Mouse (Mus musculus) cerebellum, adult (tissue): ENCODE measurements around the gene Cd59b.
A peak's percentile ranks its signal among the peaks of the same experiment; 100 is the strongest.
"Not testable (repeated sequence)": the region's sequence is repeated elsewhere in the genome, so short reads cannot be mapped to it uniquely, and the experiment has no call there.

Experiments used
- ATAC-seq: cut with Nextera tagmentation; 2 replicates; pipeline ENCODE4 v1.9.2; 2017; ENCODE audit warnings: mild to moderate bottlenecking, moderate library complexity, mixed read lengths; ENCODE audit not compliant: insufficient number of reproducible peaks, low FRiP score, low TSS enrichment

Gene Cd59b

DNA sequence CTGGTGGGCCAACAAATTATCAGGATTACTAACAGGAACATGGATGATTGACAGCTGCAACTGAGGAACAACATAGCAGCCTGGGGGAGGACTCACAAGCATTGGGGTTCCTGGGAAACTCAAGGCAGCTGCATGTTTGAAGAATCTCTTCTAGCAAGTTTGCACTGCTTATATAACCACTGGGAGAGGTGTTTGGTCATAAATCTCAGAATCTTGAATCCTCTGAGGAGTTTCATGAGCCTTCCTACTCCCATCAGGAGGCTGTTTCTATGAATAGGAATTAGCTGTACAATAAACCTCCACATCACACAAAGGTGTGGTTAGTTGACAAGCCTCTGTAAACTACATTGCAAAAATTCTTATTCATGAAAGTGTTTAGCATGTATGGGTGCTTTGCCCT, 7.0 kb upstream of the Cd59b start:
- no peak for ATAC-seq

- no peak for ATAC-seq
Measured at GRCm38 (mm10) chr2:104064152-104064551, 5.5 kb upstream of the Cd59b start.

DNA sequence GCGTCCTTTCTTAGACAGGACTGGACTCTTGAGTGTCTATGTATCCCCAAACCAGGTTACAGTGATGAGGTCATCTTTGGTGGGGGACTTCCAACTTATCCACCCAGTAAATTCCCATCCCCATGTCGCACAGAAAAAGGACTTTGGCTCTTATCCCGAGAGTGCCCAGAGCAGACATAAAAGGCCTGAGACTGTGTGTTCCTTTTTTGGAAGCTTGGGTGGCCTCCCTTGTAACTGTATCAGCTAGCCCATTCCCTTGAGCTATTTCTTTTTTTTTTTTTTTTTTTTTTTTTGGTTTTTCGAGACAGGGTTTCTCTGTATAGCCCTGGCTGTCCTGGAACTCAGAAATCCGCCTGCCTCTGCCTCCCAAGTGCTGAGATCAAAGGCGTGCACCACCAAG, 4.1 kb upstream of the Cd59b start, which contains the start of gene Gm10912:
Gene Gm10912, plus strand, starts transcription at position 301 of the 400 bp plus-strand sequence.
- not testable (repeated sequence) for ATAC-seq

DNA sequence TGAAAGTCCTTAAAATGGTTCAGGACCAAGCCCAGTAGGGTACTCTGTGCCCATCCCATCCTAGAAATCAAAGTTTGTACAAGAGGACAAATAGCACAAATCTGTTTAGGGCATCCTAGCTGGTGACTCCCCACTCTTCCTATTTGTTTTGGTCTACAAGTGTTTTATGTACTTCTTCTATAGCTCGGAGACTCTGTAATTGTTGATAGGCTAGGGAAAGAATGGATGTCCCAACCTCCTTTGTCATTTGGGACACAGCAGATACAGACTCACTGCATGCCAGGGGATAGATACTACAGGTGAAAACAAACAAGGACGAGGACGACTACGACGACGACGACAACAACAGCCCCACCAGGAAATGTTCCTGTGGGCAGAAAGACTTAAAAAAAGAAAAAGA, 1.2 kb upstream of the Cd59b start, which contains the start of gene Gm10799:
Gene Gm10799, minus strand, starts transcription at position 101 of the 400 bp plus-strand sequence.
- not testable (repeated sequence) for ATAC-seq

DNA sequence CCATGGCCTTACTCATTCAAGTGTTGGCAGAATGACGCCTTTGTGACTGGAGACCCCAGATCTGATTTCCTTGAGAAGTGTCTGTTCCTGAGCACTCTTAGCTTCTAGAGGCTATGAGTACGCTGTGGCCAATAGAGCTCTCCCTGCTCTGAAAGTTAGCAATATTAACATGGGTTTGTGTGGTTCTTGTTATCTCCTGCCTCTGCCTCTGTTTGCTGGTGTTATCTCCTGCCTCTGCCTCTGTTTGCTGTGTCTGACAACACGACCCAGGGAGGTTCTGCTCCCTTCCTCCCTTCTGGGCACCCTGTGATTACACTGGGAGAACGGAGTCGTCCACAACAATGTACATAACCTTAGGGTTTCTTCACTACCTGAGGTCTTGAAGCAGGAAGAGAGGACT, 8.6 kb downstream of the Cd59b start:
- ATAC-seq: not testable (repeated sequence)

DNA sequence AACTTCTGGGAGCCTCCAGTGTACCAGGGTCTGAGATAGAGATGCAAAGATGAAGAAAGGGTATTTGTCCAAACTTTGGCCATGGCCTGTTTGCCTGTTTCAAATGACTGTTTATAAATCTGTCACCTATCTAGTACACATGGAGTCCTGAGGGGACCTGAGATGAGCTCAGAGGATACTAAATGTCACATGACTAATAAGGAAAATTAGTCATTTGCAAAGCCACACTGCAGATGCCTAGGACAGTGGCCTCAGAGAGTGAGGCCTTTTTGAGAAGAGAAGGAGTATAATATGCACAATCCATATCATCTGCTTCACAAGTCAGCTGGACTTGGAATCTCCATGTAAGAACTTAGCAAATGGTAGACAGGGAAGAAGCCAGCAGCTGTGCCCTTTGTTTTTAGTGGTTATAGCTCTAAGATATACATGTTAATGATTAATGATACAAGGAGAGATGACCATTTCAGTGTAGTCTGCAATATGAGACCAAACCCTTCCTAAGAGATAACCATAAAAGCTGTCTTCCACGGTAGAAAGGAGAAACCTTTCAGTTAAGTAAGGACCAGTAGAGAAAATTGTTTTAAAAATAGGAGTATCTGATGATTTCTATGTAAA, 11.9 kb downstream of the Cd59b start:
- not testable (repeated sequence) for ATAC-seq

- no peak for ATAC-seq
Measured at GRCm38 (mm10) chr2:104082474-104082873, 12.8 kb downstream of the Cd59b start.

DNA sequence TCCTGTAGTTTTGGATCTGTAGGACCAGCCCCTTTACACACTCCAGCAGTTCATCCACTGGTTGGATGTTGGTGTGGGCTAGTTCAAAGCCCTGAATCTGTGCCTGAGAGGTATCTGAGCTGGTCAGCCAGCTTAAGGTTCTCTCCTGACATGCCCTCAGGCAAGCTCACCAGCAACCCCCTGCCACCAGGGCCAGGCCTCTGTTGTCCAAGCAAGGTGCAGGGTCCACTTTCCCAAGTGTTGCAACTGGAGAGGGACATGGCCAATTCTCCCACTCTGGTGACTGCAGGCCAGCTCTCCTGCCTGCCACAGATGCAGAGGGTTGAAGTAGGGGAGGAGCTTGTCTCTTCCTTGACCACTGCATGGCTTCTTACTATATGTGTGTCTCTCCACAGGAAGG, 14.4 kb downstream of the Cd59b start:
- not testable (repeated sequence) for ATAC-seq

DNA sequence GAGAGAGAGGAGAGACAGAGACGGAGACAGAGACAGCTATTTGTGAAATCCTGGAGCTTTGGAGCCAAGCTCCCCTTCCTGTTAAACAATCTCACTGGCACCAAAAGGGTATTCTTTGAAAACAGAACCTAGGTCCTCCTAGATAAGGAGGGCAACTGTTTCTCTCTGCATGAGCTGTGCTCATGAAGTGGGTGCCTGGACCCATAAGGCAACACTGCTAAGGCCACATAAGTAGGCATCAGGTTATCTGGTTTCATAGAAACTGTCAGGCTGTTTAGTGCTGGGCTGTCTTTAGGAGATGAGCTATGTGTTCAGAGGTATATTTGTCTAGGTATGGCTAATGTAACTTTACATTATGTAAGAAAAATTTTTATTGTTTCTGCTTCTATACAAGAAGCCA, 17.9 kb downstream of the Cd59b start:
- not testable (repeated sequence) for ATAC-seq

- no peak for ATAC-seq
Measured at GRCm38 (mm10) chr2:104093305-104093704, 23.7 kb downstream of the Cd59b start.

DNA sequence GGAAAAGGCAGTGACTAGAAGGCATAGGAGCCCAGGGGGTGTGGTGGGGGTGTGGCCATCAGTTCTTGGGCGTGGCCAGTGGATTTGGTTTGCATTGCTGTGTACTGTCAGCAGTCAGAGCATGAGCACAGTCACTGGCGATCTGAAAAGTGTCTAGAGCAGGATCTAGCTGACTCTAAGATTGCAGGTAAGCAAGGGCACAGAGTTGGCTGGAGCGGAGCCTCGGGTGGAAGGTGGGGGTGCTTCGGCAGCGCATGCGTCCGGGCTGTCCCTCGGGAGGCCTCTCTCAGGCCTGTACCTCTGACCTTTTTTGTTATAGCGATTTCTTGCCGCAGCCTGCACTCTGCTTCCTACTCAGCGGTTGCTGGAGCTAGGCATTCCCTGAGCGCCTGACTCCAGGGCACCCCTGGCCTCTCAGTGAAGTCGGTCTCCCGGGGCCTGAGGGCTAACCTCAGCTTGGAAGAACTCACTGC, 26.1 kb downstream of the Cd59b start, which contains the start of gene Cd59a:
Gene Cd59a, plus strand, starts transcription at position 61 of the 473 bp plus-strand sequence.
- ATAC-seq: peak; percentile 87

DNA sequence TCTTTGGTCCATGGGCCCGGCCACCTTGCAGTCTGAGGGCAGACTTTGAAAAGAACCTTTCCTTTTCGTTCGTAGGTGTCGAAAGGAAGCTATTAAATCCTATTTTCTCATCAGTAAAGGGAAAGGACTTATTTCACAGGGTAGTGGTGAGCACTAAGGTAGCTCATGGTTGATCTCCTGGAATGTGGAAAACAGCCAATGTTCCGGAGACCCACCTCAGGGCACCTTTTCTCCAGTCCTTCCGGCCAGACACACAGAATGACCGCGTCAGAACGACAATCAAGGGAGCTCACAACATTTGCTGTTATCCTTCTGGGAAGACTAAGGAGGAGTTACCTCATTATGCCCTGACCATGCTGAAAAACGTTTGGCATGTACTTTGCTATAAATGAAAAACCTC, 26.6 kb downstream of the Cd59b start:
- no peak for ATAC-seq

GRCm38 (mm10) chr2:104096796-104097195, 27.1 kb downstream of the Cd59b start:
- ATAC-seq: not testable (repeated sequence)

DNA sequence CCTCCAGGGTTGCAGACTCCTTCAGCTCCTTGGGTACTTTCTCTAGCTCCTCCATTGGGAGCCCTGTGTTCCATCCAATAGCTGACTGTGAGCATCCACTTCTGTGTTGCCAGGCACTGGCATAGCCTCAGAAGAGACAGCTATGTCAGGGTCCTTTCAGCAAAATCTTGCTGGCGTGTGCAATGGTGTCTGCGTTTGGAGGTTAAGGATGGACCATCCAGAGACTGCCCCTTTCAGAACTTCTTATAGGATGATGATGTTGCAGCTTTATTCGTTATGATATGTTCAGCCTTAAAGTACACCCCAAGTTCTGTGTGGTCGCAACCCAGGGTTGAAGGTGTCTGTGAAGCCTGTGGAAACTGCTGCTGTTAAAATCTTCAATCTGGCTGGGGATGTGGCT, 27.7 kb downstream of the Cd59b start:
- ATAC-seq: not testable (repeated sequence)

GRCm38 (mm10) chr2:104098529-104099230, 29.0 kb downstream of the Cd59b start:
- no peak for ATAC-seq

DNA sequence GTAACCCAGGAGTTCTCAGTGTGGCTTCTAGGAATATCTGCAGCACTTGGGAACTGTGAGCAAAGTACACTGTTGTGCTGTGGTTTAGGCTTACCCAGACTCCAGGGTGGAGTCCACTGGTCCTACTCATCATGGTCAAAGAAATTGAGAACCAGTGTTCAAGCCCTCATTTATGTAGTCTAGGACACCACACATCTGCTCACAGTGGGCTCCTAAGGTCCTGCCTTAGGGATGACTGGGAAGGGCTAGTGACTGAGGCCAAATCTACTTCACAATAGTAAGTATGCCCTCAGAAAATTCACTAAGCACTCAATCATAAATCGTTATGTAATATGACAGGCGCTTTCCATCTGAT, 29.6 kb downstream of the Cd59b start:
- no peak for ATAC-seq

- no peak for ATAC-seq
Measured at GRCm38 (mm10) chr2:104099946-104100345, 30.3 kb downstream of the Cd59b start.

DNA sequence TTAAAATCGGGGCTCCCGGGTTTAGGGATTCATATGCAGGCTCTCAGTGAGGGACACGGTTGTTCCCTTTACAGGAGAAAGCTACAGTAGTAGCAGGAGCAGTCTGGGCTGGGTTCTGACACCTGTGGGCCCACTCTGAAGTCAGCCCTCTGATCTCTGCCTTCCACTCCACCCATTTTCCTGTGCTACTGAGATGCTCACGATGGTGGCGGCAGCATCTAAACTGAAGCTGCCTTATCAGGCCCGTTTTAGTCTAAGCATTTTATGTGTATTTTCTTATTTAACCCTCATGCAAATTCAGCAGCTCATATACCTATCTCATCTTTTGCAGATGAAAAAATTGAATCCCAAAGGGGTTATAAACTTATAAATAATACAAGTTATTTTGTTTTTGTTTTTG, 35.2 kb downstream of the Cd59b start:
- no peak for ATAC-seq

DNA sequence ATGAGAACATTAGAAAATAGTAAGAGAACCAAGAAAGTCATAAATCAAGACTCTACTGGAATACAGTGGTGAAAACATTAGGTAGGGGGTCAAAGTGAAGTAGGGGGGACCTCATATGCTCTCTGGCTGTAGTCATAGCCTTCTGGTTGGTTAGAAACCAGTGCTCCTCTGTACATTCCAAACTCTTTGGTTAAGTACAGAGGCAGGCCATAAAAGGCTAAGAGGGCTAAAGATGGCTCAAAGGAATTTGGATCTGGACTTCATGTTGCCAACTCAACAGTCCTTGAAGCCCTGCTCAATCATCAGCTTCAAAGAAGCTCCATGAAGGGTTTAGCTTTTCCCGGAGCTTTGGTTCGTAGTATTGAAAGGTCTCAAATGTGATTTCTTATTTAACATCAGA, 39.4 kb downstream of the Cd59b start:
- ATAC-seq: not testable (repeated sequence)

DNA sequence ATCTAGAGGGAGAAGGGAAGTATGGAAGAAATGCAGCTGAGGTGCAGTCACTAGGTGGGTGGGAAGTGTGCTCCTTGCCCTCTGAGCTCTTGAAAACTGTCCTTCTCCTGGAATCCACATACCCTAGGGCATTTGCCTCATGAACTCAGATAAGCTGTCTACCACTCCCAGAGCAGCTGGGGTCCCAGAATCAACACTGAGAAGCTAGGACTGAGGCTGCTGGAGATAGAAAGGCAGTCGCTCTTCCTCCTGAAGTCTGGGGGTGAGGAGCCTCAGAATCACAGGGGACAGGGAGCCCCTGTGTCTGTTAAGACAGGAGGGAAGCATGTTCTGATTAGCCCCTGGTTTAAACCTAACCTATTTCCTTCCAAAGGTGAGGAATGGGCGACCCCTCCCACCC, 39.9 kb downstream of the Cd59b start:
- ATAC-seq: no peak

DNA sequence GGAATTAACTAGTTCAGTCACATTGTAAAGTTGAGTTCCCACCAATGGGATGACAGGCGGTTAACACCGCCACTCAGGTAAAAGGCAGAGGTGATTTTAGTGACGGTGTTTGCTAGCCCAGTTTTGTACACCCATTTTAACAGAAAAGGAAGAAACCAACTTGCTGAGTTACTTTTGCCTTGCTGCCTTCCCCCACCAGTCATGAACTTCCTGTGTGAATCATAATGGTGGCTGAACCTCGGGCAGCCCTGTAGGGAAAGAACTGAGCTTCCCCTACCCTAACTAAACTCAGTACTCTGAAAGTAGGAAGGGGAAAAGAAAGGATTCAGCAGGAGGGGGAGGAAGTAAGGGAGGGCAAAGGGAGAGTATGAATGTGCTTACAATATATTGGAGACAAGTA, 40.4 kb downstream of the Cd59b start:
- ATAC-seq: no peak
